Mouse (Mus musculus) thymus, adult 2 months (tissue): ENCODE results near the gene Olfr1411. TPM values are rescaled to one million over a fixed set of nuclear protein-coding genes. Genes with fewer than 3 reads are reported as not detected.

Source experiments
- DNase-seq: peaks from one replicate; pipeline ENCODE4 v3.0.0; 2021
- H3K27ac ChIP-seq: fragments of 200-500 bp; 2 replicates; pipeline ENCODE4 v1.5.1; 2012; ENCODE audit warnings: low read length, control low read depth; ENCODE audit not compliant: control insufficient read depth, insufficient read depth
- H3K27me3 ChIP-seq: fragments of 200-500 bp; 2 replicates; pipeline ENCODE4 v1.6.1; 2012; ENCODE audit warnings: mild to moderate bottlenecking, low read length, moderate library complexity, mixed read lengths; ENCODE audit not compliant: control insufficient read depth, insufficient read depth
- H3K36me3 ChIP-seq: fragments of 200-500 bp; 2 replicates; pipeline ENCODE4 v1.6.1; 2012; ENCODE audit warnings: mild to moderate bottlenecking, low read length, moderate library complexity; ENCODE audit not compliant: control insufficient read depth, insufficient read depth
- H3K4me1 ChIP-seq: fragments of 200-500 bp; replicated peaks from 2 replicates; pipeline ENCODE4 v1.6.1; 2012; ENCODE audit warnings: low read length; ENCODE audit not compliant: control insufficient read depth, insufficient read depth
- H3K4me3 ChIP-seq: fragments of 200-500 bp; 2 replicates; pipeline ENCODE4 v1.5.1; 2012; ENCODE audit warnings: mild to moderate bottlenecking, low read length, control low read depth, moderate library complexity; ENCODE audit not compliant: control insufficient read depth, insufficient read depth
- CTCF ChIP-seq: fragments of 200-500 bp; IDR thresholded peaks from 2 replicates; pipeline ENCODE4 v1.5.1; 2012; ENCODE audit warnings: mild to moderate bottlenecking, control low read depth, low read length, moderate library complexity, borderline replicate concordance; ENCODE audit not compliant: control insufficient read depth, poor library complexity, insufficient read depth; ENCODE audit errors: extremely low read depth
- POLR2A ChIP-seq: fragments of 200-500 bp; IDR thresholded peaks from 2 replicates; pipeline ENCODE4 v1.6.1; 2012; ENCODE audit warnings: mild to moderate bottlenecking, low read length, control low read depth, moderate library complexity; ENCODE audit not compliant: control insufficient read depth, poor library complexity, insufficient read depth; ENCODE audit errors: extremely low read depth
- WGBS: fragments of 180-500 bp; shearing (Covaris S2); methylation state at CpG from one replicate; pipeline ENCODE4 v1.1.7; 2018; 5-methylcytosine and 5-hydroxymethylcytosine counted together
- polyA plus RNA-seq: library from polyadenylated mRNA; depleted of rRNA; stranded (reverse); fragments of >200 nt; gene quantifications from 2 replicates; pipeline ENCODE4 v1.2.3, GENCODE M21; 2012; rRNA removed

The Olfr1411 gene
- polyA plus RNA-seq, 1 experiment, result 0.11 TPM

- no peak for DNase-seq
These were observed 49.5 kb downstream of the Olfr1411 start for GRCm38 (mm10) chr1:92643691-92644090.

GRCm38 (mm10) chr1:92644916-92645315, 50.7 kb downstream of the Olfr1411 start:
- TF ChIP-seq POLR2A, result no peak
- no peak for TF ChIP-seq CTCF
- WGBS, result 96% methylated on average over 5 of the region's 5 CpGs

More at GRCm38 (mm10) chr1:92643691-92644090, 49.5 kb downstream of the Olfr1411 start:
- TF ChIP-seq POLR2A (no peak), CTCF (no peak)
- no peaks in the 10 kb centered on the region for H3K36me3 ChIP-seq
- no peak overlapping the region for H3K27ac ChIP-seq
- H3K27me3 ChIP-seq, result no peaks in the 10 kb centered on the region
- H3K4me3 ChIP-seq, result no peak overlapping the region
- H3K4me1 ChIP-seq, result peaks cover 36% of the 10 kb centered on the region
- WGBS, result 96% methylated on average over 4 of the region's 4 CpGs

DNA sequence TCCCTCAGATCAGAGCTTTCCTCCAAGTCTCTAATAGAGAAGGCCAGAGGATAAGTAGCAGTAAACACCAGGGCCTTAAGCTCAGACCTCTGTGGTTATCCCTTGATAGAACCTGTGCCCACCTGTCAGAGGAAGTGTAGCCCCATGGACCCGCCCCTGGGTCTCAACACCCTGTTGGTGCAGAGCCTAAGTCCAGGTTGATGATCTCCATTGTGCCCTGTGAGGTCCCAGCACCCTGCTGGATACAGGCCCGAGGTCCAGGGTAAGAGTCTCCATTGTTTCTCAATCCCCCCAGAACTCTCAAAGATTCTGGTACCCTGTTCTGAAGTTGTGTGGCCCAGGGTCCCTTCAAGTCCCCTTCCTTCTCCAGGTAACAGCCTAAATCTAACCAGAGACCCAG, 51.9 kb downstream of the Olfr1411 start:
- 80% methylated on average over 2 of the region's 2 CpGs for WGBS

More at GRCm38 (mm10) chr1:92644916-92645315, 50.7 kb downstream of the Olfr1411 start:
- H3K36me3 ChIP-seq, result no peaks in the 10 kb centered on the region
- H3K27ac ChIP-seq, result no peak overlapping the region
- no peaks in the 10 kb centered on the region for H3K27me3 ChIP-seq
- DNase-seq, result no peak
- H3K4me3 ChIP-seq, result no peak overlapping the region
- H3K4me1 ChIP-seq, result peaks cover 28% of the 10 kb centered on the region

DNA sequence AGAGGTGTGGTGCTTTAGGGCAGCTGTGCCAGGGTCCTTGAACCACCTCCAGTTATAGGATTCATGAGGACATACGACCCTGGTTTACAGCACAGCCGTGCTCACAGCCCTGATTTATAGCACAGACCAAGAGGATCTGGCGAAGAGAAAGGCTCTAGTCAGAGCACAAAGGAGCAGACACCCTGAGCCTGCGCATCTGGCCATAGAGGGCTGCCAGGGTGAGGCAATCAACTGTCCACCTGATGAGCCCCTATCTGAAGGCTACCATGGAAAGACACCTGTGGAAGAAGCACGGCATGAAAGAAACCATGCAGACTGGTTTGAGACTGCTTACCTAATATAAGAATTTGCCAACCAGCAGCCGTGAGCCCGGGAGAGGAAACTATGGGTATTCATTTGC, 52.4 kb downstream of the Olfr1411 start:
- 94% methylated on average over 7 of the region's 7 CpGs for WGBS
- H3K27ac ChIP-seq, result no peak overlapping the region
- peaks cover 14% of the 10 kb centered on the region for H3K4me1 ChIP-seq
- H3K36me3 ChIP-seq, result no peaks in the 10 kb centered on the region
- DNase-seq, result no peak
- TF ChIP-seq POLR2A (no peak), CTCF (no peak)
- H3K4me3 ChIP-seq, result no peak overlapping the region
- H3K27me3 ChIP-seq, result no peaks in the 10 kb centered on the region

More for the DNA sequence above, 51.9 kb downstream of the Olfr1411 start:
- Histone ChIP-seq H3K27ac (no peak overlapping the region), H3K27me3 (no peaks in the 10 kb centered on the region), H3K4me1 (peaks cover 16% of the 10 kb centered on the region), H3K4me3 (no peak overlapping the region), H3K36me3 (no peaks in the 10 kb centered on the region)
- TF ChIP-seq CTCF (no peak), POLR2A (no peak)
- DNase-seq, result no peak

GRCm38 (mm10) chr1:92647026-92647425, 52.8 kb downstream of the Olfr1411 start:
- H3K4me1 ChIP-seq, result peaks cover 12% of the 10 kb centered on the region
- 86% methylated on average over 4 of the region's 4 CpGs for WGBS
- no peak overlapping the region for H3K27ac ChIP-seq
- no peaks in the 10 kb centered on the region for H3K27me3 ChIP-seq
- H3K4me3 ChIP-seq, result no peak overlapping the region
- no peaks in the 10 kb centered on the region for H3K36me3 ChIP-seq
- no peak for DNase-seq
- no peak for TF ChIP-seq CTCF
- TF ChIP-seq POLR2A, result no peak

Other genes starting within 250 kb of the Olfr1411 start
- 83.6 and 96.7 TPM in 2 replicates for gene Ndufa10, start 120.6 kb upstream of the Olfr1411 start, polyA plus RNA-seq
- gene Olfr1416, start 109.3 kb upstream of the Olfr1411 start, polyA plus RNA-seq, result not detected in 2 replicates
- not detected in 2 replicates for gene Olfr1415, start 98.3 kb upstream of the Olfr1411 start, polyA plus RNA-seq
- gene Olfr1414, start 75.8 kb upstream of the Olfr1411 start, polyA plus RNA-seq, result not detected in 2 replicates
- not detected in 2 replicates for gene Olfr1413, start 23.1 kb upstream of the Olfr1411 start, polyA plus RNA-seq
- gene Olfr1412, start 8.6 kb upstream of the Olfr1411 start, polyA plus RNA-seq, result not detected in 2 replicates
- 0.11 and 0.23 TPM in 2 replicates for gene Olfr1410, start 11.4 kb downstream of the Olfr1411 start, polyA plus RNA-seq
- gene Olfr12, start 23.4 kb downstream of the Olfr1411 start, polyA plus RNA-seq, result 0.12 TPM in 1 of 2 replicates, not detected in the other
- 105 and 144 TPM in 2 replicates for gene Cops9, start 47.6 kb downstream of the Olfr1411 start, polyA plus RNA-seq
- gene Otos, start 54.4 kb downstream of the Olfr1411 start, polyA plus RNA-seq, result 1.6 and 2.0 TPM in 2 replicates
- gene Gpc1, start 237.2 kb downstream of the Olfr1411 start, polyA plus RNA-seq, result 57.3 and 72.5 TPM in 2 replicates